Mouse (Mus musculus) heart, adult 2 months (tissue): ENCODE data around the gene Rpgrip1l.

Source experiments
- CTCF ChIP-seq: fragments of 200-600 bp; IDR thresholded peaks from 2 replicates; pipeline ENCODE4 v1.8.1; 2022; ENCODE audit warnings: antibody characterized with exemption, mild to moderate bottlenecking, moderate library complexity
- EP300 ChIP-seq: fragments of 200-500 bp; IDR thresholded peaks from 2 replicates; pipeline ENCODE4 v1.6.1; 2011; ENCODE audit warnings: low read depth, low read length, control low read depth; ENCODE audit not compliant: insufficient read depth
- POLR2A ChIP-seq: fragments of 200-500 bp; IDR thresholded peaks from 2 replicates; pipeline ENCODE4 v1.6.1; 2011; ENCODE audit warnings: mild to moderate bottlenecking, low read depth, low read length, control low read depth; ENCODE audit not compliant: insufficient read depth

GRCm38 (mm10) chr8:91283815-91284214 lies 29.2 kb downstream of the Rpgrip1l start:
- TF ChIP-seq POLR2A, result no peak
- no peak for TF ChIP-seq EP300
- no peak for TF ChIP-seq CTCF
